Mouse (Mus musculus): ENCODE data around the gene Cacna1s.

Cacna1s gene

GRCm38 (mm10) chr1:136117069-136117468 is 64.5 kb downstream of the Cacna1s start:
- DNase-seq (ENCODE audit: low spot score in 2 of 2): no peak

- DNase-seq (ENCODE audit: low spot score in 2 of 2): peak; percentile 74 to 85
Observed at GRCm38 (mm10) chr1:136118875-136119274, 66.3 kb downstream of the Cacna1s start.

- no peak for DNase-seq (ENCODE audit: low spot score in 2 of 2)
Observed at GRCm38 (mm10) chr1:136119571-136120262, 67.2 kb downstream of the Cacna1s start.

- DNase-seq (ENCODE audit: low spot score in 2 of 2): no peak
Observed at GRCm38 (mm10) chr1:136120263-136120603, 67.7 kb downstream of the Cacna1s start.

GRCm38 (mm10) chr1:136120785-136121184 is 68.2 kb downstream of the Cacna1s start:
- DNase-seq (ENCODE audit: low spot score in 2 of 2): no peak

GRCm38 (mm10) chr1:136122030-136122429 is 69.5 kb downstream of the Cacna1s start:
- no peak for DNase-seq (ENCODE audit: low spot score in 2 of 2)

- DNase-seq (ENCODE audit: low spot score in 2 of 2): no peak
Observed at GRCm38 (mm10) chr1:136126159-136126765, 73.7 kb downstream of the Cacna1s start.

- no peak for DNase-seq (ENCODE audit: low spot score in 2 of 2)
Observed at GRCm38 (mm10) chr1:136126895-136127294, 74.3 kb downstream of the Cacna1s start.

- DNase-seq (ENCODE audit: low spot score in 2 of 2): peak in 1 of 2 experiments; percentile 24
Observed at GRCm38 (mm10) chr1:136127856-136128255, 75.3 kb downstream of the Cacna1s start.

- DNase-seq (ENCODE audit: low spot score in 2 of 2): peak; percentile 60 to 71
Observed at GRCm38 (mm10) chr1:136128416-136128815, 75.9 kb downstream of the Cacna1s start.

- no peak for DNase-seq (ENCODE audit: low spot score in 2 of 2)
Observed at GRCm38 (mm10) chr1:136128944-136129589, 76.5 kb downstream of the Cacna1s start.

GRCm38 (mm10) chr1:136130107-136130506 is 77.6 kb downstream of the Cacna1s start:
- DNase-seq (ENCODE audit: low spot score in 2 of 2): peak in 1 of 2 experiments; percentile 56

GRCm38 (mm10) chr1:136130951-136131558 is 78.5 kb downstream of the Cacna1s start, which contains the start of gene Kif21b:
Kif21b (plus strand) TSS chr1:136131389.
- peak; percentile 91 to 93 for DNase-seq (ENCODE audit: low spot score in 2 of 2)

GRCm38 (mm10) chr1:136131603-136132291 is 79.2 kb downstream of the Cacna1s start:
- DNase-seq (ENCODE audit: low spot score in 2 of 2): peak in 1 of 2 experiments; percentile 43

GRCm38 (mm10) chr1:136132386-136133201 is 80.0 kb downstream of the Cacna1s start:
- peak in 1 of 2 experiments; percentile 16 for DNase-seq (ENCODE audit: low spot score in 2 of 2)

GRCm38 (mm10) chr1:136133570-136134240 is 81.2 kb downstream of the Cacna1s start:
- DNase-seq (ENCODE audit: low spot score in 2 of 2): peak in 1 of 2 experiments; percentile 32

- no peak for DNase-seq (ENCODE audit: low spot score in 2 of 2)
Observed at GRCm38 (mm10) chr1:136134547-136134946, 82.0 kb downstream of the Cacna1s start.

GRCm38 (mm10) chr1:136135046-136135445 is 82.5 kb downstream of the Cacna1s start:
- peak in 1 of 2 experiments; percentile 8 for DNase-seq (ENCODE audit: low spot score in 2 of 2)

GRCm38 (mm10) chr1:136135777-136136444 is 83.4 kb downstream of the Cacna1s start:
- no peak for DNase-seq (ENCODE audit: low spot score in 2 of 2)

- no peak for DNase-seq (ENCODE audit: low spot score in 2 of 2)
Observed at GRCm38 (mm10) chr1:136136547-136136946, 84.0 kb downstream of the Cacna1s start.
